Mouse (Mus musculus) A20 (cell line): ENCODE results near the gene Tjap1.
A peak's percentile ranks its signal among the peaks of the same experiment; 100 is the strongest.

ENCODE experiments used
- DNase-seq: peaks from one replicate; pipeline ENCODE4 v3.0.0-alpha.2; 2011; ENCODE audit warnings: low read depth, low spot score

The Tjap1 gene

DNA sequence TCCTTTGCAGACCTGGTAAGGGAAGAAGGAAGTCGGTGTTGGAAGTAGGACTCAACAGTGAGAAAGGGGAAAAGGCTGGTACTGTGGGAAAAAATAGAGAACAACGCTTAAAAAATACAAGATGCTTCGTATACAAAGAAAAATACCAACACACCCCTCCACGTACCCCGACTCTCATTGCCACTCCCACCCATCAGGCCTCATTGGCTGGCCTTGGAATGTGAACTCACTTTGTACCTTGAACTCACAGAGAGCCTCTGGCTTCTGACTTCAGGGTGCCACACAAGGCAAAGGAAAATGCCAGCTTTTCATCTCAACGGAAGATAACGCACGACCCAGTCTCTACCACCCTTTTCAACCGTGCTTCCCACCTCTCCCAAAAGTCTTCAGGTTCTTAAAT, 314 bp upstream of the Tjap1 start:
- no peak for DNase-seq

DNA sequence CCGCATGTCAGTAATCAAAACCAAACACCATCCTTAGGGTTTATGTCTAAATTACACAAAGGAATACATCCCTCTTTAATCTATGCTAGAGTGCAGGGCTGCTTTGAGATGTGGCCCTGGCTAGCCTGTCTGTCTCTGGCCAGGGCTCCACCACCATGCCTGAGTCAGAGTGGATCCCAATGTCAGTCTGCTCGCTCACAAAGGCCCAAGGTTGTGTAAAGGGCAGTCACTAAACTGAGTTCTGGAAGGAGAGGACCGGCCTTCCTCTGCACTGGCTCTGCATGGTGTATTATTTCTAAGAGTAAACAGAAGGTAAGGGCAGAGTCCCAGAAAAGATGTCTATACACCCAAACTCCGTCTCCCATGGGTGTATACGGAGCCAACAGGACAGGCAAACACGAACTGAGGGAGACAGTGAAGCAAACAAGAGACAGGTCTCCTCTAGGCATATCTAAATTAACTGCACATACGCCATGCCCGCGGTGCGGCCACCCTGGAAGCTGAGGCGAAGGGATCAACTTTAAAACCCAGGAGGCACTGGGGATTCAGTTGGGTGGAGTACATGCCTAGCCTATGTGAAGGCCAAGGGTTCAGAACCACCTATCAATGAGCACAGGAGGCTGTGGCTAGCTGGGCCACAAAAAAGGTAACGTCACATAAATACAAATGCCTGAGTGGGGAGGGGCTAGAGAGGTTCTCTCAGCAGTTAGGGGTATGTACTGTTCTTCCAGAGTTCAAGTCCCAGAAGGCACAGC, 4.6 kb downstream of the Tjap1 start:
- no peak for DNase-seq

DNA sequence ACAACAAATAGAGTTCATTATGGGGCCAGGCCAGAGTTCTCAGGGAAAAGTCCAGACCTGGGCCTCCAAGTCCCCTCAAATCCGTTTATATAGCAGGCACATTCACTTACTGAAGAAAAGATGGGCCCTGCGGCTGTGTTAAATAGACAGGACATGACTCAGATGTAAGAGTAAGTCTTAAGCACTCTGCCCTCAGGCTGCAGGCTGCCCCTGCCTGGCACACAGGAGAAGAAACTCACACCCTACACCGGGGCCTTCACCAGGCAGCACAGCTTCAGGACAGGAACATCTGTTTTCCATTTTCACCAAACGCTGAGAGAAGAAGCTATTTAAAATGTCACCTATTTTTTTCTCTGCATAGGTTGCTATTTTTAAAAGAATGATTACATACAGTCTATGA, 5.2 kb downstream of the Tjap1 start:
- DNase-seq: no peak

DNA sequence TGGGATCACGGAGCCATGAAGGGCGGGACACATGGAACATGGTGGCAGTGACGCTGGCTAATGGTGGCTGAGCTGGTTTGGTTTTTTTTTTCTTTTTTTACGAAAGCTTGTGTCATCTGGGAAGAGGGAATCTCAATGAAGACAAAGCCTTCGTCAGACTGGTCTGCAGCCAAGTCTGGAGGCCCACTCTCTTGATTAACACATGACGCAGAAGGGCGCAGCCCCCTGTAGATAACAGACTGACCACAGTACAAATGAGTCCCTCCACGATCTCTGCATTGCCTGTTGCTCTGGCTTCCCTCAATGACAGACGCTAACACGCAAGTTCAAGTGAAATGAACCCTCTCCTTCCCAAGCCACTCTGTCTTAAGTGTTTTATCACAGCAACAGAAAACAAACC, 7.3 kb downstream of the Tjap1 start:
- no peak for DNase-seq

DNA sequence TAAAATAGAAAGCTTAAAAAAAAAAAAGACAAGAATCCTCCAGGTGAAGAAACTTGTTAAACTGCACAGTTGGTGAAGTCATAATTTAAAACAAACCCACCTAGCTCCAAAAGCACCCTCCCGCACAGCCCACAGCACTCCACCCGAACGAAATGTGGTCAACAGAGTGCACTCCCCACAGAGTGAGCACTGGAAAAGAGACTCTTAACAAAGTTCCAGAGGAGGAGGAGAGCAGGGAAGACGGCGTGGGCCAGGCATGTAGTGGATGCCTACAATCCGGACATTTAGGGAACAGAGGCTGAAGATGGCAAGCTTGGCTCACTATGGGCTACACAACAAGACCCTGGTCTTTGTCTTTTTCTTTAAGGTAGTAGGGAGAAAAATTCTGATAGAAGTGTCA, 7.8 kb downstream of the Tjap1 start:
- no peak for DNase-seq

DNA sequence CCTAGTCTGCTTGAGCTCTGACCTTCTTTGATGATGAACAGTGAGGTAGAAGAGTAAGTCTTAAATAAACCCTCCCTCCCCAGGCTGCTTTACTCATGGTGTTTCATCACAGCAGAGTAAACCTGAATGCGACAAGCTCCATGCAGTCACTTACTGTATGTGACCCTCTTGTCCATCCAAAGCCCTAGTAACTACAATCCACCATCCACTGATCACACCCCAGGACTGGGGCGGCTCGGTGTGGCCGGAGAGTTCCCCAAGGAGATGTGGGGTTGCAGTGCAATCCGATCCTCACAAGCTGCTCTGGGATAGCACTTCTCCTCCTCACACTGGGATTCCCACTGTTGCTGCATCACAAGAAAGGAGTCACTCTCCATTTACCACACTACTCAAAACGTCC, 8.4 kb downstream of the Tjap1 start:
- no peak for DNase-seq

DNA sequence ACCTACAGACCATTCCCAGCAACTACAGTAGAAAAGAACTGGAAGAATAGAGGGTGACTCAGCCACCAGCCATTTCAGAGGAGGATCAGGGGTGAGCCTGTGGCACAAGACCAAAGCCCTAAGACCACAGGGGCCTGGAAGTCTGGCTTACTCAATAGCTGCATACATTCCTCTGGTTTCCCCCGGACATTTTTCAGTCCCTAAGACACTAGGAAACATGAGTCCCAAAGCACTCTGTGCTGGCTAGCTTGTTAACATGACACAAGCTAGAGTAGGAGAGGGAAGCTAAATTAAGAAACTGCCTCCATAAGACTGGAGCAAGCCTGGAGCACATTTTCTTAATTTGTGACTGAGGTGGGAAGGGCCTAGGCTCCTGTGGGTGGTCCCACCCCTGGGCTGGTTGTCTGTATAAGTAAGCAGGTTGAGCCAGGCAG, 9.0 kb downstream of the Tjap1 start:
- DNase-seq: no peak

DNA sequence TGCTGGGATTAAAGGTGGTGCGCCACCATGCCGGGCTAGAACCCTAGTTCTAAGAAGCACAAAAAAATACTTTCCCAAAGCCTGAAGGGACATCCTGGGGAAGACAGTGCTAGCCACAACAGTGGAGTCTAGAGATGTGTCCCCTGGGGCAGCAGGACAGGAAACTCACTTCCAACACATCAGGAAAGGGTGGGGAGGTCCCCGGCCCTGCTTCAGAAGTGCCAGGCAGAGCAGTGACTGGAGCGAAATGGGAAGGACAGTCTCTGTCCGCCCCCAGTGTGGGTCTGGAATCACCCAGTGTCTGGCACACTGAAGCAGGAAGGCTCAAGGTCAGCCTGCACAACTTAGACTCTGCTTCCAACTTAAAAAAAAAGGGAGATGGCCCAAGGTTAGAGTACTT, 10.2 kb downstream of the Tjap1 start:
- DNase-seq: no peak

DNA sequence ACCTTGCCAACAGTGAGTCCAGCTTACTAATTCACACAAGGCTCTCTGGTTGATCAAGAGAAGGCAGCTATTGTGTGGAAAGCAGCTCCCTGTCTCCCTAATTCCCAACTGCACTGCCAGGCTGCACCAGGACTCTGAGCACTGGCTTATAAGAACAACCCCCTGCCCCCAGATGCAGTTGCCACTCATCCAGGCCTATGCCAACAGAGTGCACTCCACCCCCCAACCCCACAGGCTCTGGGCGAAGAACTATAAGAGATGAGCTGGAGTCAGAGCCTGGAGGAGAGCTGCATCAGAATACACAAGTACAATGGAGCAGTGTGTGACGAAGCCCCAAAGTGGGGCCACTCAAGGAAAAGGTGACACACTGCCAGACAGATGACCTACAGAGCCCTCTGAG, 10.8 kb downstream of the Tjap1 start:
- DNase-seq: no peak

DNA sequence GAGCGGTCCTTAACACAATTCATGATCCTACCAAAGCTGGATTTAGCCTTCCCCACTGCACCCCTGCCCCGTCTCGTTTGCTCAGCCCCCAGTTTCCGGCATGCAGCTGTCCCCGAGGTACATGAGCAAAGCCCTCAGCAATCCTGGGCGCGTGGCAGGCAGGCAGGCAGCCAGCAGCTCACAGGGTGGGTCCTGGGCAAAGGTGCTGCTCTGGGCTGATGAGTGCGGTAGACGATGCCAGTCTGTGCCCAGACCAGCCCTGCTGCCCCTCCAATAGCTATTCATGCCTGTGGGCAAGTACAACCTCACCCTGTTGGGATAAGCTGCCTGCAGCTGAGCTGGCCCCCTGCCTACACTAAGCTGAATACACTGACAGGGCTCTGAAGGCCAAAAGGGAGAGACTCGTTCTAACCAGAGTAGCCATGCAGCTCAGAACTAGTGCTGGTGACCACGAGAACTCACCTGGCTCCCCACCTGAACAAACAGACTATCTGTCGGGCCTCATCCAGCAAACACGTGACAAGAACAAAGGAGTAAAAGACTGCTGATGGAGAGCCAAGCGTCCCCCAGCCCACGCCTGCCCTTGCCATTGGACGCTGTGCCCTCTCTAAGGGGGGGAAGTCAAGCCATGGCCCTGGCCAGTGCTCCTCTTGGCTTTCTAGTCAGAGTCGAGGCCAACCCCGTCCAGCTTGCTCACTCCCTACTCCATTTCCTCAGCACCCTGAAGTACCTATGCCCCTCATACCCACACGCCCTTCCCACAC, 12.9 kb downstream of the Tjap1 start:
- DNase-seq: no peak

DNA sequence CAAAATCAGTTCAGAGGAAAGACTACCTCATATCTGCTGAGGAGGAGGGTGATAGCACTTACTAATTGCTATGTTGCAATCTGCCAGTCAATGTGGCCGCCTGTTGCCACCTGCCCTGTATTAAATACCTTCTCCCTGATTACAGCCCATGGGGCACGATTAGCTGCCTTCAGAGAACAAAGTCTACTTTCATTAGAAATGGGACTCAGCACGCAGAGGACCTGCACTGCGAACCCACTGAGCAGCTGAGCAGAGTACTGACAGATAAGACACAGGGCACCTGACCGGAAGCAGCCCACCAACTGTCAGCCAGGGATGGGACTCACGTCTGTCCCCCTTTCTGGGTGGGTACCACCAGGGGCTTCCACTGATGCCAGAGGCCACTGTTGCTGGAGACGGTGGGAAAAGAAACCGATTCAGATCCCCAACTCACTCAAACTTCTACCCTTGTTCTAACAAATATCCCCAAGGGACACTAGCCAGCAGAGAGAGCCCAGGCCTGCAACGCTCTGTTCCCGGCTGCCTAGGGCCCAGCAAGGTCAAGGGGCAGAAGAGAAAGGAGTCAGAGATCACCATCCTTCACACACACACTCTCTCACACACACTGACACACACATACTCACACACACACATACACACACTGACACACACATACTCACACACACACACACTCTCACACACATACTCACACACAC, 14.7 kb downstream of the Tjap1 start:
- no peak for DNase-seq

DNA sequence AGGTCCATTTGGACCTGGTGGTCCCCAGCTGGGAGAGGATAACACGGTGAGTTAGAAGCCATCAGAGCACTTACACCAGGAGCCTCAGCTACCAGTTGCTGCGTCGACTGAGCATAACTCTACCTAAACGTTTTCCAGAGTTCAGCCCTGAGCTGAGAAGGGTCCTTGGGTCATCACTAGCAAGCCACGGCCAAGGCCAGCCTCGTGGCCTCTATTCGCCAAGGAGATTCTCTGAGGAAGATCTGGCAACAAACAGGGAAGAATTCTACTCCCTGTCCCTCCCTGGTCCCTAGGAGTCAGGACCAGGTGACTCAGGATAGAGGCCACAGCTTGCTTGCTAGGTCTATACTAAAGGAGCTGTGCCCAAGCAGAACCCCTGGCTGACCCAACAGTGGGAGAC, 15.3 kb downstream of the Tjap1 start:
- no peak for DNase-seq

DNA sequence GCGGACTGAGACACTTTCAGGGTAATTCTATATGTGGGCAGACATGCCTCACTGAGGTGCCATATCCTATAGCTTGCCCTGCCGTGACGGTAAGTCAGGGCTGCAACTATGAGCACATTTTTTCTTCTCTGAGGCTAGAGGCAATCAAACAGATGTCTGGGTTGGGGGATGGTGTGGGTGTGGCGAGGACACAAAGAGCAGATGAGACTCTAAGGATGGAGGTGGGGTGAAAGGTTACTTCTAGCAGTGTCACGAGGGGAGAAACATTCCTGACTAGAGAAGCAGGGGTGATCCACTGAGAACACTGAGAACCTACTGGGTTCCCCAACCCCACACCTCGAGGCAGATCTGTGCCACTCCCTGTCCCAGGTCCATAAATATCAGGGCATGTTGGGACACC, 15.8 kb downstream of the Tjap1 start:
- no peak for DNase-seq

DNA sequence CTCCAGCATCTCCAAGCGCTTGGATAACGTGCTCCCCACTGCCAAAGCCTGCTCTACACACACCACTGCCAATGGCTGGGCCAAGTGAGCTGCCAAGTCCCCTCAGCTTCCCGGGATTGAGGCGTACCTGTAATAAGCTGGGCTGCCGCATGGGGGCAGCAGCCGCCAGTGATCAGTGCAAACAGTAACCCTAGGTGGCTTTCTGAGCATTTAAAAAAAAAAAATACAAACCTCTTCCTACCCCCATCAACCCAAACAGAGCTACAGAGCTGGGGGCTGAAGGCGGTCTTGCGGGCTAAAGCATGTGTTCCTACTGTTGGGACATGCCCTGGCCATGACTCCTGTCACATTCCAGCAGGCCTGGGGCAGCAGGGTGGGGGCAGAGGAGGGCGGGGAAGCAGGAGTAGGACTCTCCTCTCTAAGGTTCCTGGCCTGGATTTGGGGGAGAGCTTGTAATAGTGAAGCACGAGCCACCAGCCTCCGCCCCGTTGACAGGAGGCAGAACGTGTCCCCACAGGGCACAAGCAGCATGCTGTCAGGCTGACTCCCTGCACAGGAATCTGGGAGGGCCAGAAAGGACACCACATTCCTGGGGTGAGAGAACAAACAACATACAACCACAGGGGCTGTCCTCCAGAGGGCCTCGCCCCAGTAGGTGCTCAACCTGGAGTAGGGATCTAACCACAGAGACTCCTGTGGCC, 16.8 kb downstream of the Tjap1 start:
- peak; percentile 62 for DNase-seq

DNA sequence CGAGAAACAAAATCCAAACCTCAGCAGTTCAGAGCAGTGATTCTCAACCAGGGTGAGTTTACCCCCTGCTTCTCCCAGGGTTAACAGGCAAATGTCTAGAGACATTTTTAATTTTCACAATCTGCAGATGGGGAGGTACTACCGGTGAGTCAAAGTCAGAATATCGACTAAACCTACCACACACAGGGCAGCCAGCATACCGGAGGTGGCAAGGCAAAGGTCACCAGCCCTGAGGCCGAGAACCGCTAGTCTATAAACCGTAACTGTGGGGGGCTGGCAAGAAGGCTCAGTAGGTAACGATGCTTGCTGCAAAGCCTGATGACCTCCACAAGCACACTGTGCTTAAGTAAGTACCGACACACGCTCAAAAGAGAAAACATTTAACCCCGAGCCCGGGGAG, 17.3 kb downstream of the Tjap1 start:
- no peak for DNase-seq

DNA sequence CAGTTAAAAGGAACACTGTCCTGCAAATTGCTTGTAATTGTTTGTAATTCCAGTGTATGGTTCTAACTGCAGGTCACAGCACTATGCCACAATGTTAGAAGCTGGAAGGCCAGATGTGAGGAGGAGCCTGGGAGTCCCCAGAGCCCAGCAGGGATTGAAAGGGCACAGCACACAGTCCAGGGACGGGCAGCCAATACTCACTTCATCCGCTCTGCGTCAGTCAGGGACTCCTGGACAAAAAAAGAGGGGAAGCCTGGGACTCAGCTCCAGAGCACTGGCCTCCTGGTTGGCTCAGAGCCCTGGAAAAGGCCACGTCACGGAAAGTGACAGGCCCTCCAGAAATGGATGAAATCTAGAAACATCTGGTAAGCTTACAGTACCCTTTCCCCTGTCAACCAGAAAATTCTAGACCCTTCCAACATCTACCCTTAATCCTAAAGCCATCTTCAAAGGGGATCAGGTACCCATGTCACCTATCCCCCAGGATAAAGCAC, 20.6 kb downstream of the Tjap1 start:
- DNase-seq: no peak

DNA sequence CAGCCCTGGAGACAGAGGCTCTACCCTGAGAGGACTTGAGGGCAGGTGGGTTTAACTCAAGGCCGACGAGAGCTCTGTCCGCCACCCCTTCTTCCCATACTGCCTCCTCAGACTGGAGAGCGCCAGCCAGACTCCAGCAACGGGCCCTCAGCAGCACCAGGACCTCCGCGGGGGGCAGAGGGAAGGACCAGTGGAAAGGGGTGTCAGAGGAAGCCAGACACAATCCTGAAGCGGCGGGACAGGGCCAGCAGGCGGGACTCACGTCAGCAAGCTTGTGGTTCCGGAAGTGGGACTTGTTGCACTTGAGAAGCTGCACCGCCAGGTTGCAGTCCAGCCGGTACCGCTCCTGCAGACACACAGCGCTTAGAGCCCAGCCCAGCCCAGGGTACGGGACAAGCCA, 23.2 kb downstream of the Tjap1 start:
- no peak for DNase-seq

DNA sequence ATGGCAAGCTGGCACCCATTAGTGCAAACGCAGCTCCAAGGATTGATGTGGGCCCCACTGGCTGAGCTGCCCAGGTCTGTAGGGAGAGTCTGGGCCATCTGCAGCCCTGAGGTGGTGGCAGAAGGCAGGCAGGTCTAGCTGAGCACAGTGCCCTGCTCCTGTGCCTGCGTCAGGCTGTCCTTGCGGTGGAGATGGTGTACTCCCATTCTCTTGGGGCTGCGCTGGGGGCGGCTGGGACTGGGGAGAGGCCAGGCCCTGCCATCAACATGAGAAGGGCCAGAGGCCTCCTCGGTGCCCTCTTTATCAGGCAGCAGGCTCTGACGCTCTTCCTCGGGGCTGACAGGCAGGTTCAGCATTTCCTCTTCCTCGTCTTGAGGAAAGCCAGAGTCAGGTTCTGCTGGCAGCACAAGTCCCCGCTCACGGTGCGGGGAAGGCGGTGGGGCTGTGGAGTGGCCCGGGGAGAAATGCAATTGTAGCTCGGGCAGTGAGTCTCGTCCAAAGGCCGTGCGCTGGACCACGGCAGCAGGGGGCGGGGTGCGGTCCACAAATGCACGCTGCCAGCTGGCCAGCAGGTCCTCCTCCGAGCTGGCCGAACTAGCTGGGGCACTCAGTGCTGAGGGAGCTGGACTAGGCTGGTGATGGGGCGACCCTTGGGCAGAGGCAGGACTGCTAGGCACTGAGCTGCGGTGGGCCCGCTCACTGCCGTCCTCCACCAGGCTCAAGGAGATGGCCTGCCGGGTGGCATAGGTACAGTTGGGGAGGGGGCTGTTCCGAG, 24.4 kb downstream of the Tjap1 start:
- no peak for DNase-seq

DNA sequence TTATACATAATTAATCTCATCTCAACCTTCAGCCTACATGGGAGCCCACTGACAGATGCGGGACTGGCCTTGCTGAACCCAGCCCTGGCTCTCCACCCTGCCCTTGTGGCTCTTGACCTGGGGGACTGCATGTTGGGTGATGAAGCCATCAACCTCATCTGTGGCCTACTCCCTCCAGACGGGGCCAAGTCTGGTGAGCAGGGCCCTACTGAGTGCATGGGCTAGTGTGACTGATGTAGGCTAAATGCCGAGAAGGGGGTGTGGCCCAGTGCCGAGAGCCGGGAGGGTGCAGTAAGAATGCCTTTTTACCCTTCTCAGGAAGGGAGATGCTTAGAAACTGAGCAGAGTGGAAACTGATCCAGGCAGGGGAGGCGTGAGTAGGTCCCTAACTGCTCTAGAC, 27.7 kb downstream of the Tjap1 start:
- no peak for DNase-seq

DNA sequence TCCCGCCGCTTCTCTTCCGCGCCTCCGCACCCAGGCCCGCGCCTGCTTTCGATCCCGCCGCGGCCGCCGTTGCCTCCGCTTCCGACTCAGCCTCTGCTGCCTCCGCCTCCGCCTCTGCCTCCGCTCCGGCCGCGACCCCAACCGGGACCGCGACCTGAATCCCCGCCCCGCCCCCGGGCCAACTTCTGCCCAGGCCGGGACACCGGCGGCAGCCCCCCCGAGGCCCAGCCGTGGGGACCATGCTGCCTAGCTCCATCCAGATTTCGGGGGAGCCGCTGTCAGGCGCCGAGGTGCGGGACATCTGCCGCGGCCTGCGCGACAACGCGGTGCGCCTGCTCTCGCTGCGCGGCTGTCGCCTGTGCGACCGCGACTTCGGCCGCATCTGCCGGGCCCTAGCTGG, 28.7 kb downstream of the Tjap1 start:
- peak; percentile 55 for DNase-seq

DNA sequence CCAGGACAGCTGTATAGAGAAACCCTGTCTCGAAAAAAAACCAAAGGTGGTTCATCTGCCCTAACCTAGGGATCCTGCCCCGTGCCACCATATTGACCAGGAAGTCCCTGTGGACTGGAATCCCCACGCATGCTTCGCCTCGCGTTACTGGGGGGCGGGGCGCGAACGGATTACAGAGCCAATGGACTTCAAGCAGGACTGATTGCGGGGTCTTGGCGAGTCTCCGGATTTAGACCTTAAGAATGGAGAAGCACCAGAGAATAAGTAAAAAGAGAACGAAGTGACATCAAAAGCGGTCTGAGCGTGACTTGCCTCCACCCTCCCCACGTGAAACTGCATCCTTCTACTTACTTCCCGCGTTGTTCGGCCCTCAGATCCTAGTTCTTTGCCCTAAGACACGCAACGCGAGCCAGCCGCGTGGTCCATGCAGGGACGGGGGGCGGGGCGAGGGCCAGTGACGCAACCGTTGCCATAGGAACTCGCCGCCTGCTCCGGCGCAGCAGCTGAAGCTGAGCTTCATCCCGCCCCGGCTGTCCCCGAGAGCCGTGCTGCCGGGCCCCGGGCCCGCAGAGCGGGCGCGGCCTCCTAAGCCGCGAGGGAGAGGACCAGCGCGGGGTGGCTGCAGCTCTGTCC, 29.3 kb downstream of the Tjap1 start, which contains the start of gene Lrrc73:
Lrrc73 (plus strand) TSS at position 80 of the 633 bp plus-strand sequence.
- DNase-seq: peak; percentile 90
